ENCODE assay signal across 7 mouse cellular contexts in the genomic region with DNA sequence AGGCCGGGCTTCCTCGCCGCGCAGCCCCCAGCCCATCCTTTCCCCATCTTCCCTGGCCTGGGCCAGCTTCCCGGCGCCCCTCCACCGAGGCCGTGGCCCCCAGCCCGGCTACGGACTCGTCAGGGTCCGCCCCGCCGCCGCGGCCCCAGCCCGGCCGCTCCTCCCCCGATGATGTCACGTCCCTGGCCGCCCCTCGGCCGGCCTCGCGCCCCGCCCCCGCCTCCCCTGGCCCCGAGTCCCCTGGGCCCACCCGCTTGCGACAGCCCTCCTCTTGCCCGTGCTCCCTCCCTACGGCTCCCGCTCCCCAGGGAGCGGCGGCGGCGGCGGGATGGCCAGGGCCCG. TPM values are rescaled to one million over a fixed set of nuclear protein-coding genes. Genes with fewer than 3 reads are reported as not detected.
DNase-seq lines count a peak whose midpoint lies in the region; ATAC-seq and TF ChIP-seq lines count a peak whose summit lies in the region.

A gene (plus strand): TSS at position 234 of the 342 bp plus-strand sequence.

- H3K27ac ChIP-seq in cortical plate, adult 2 months (ENCODE audit: insufficient read depth, low read length), result no peak within 1 kb of the TSS
- 0 out of 2 replicates have a peak within 1 kb of the TSS, but pooled peaks have one; percentile 10 for H3K27ac ChIP-seq in heart, embryonic 11.5 days (ENCODE audit: low read depth, low read length)

- peak within 1 kb of the TSS; percentile 72 for H3K9ac ChIP-seq in heart, embryonic 11.5 days (ENCODE audit: low read depth, low read length)

- peak within 1 kb of the TSS; percentile 70 for H3K4me2 ChIP-seq in heart, embryonic 11.5 days

- ATAC-seq in heart, embryonic 11.5 days (replicated peaks; ENCODE audit: insufficient number of reproducible peaks, low FRiP score, low TSS enrichment), result peak; percentile 64

- WGBS in heart, embryonic 11.5 days (ENCODE audit: insufficient replicate concordance), result under 1% methylated on average over 27 of the region's 39 CpGs

- H3K36me3 ChIP-seq in heart, embryonic 11.5 days (ENCODE audit: control insufficient read depth, insufficient read depth, low read length), result no peaks in the 10 kb centered on the region

- no peaks in the 10 kb centered on the region for H3K9me3 ChIP-seq in heart, embryonic 11.5 days (replicated peaks; ENCODE audit: control insufficient read depth, low read length)

- no peak for TF ChIP-seq POLR2A in cortical plate, adult 2 months (IDR thresholded peaks at IDR 0.05; ENCODE audit: extremely low read depth, insufficient read depth, low read length)

- TF ChIP-seq CTCF in cortical plate, adult 2 months (IDR thresholded peaks at IDR 0.05; ENCODE audit: extremely low read depth, insufficient read depth, low read length), result no peak

- no peaks in the 10 kb centered on the region for H3K4me1 ChIP-seq in cortical plate, adult 2 months (ENCODE audit: control insufficient read depth, insufficient read depth, low read length)
- H3K4me1 ChIP-seq in heart, embryonic 11.5 days (ENCODE audit: control insufficient read depth, insufficient read depth, low read length), result peaks cover 28% of the 10 kb centered on the region

- peaks cover 46% of the 10 kb centered on the region for H3K27me3 ChIP-seq in heart, embryonic 11.5 days (ENCODE audit: control insufficient read depth, insufficient read depth, low read length)

- peak; percentile 19 to 29 for DNase-seq in urinary bladder, adult 18-20 months (ENCODE audit: low spot score in 2 of 2)
- no peak for DNase-seq in urinary bladder, postnatal 10 days (ENCODE audit: low spot score)
- DNase-seq in kidney, postnatal 36 days, result peak; percentile 41 to 71
- peak; percentile 65 to 72 for DNase-seq in lung, postnatal 4 days
- DNase-seq in testis, postnatal 10 days (ENCODE audit: low spot score), result peak; percentile 73

- peak within 1 kb of the TSS; percentile 51 for H3K4me3 ChIP-seq in cortical plate, adult 2 months (ENCODE audit: insufficient read depth, low read length)
- H3K4me3 ChIP-seq in heart, embryonic 11.5 days (ENCODE audit: low read depth, low read length), result peak within 1 kb of the TSS; percentile 76

RNA-seq across cellular contexts. Expression of the gene that starts here (rescaled TPM):
- polyA plus RNA-seq in cortical plate, adult 2 months (2012; rRNA removed), result 13.0 and 16.1 TPM in 2 replicates
- polyA plus RNA-seq in heart, embryonic 11.5 days (2014; fragmentation: Nextera tagmentation; extraction: Ambion mirVana), result 0.58 and 1.1 TPM in 2 replicates
